Mouse (Mus musculus): ENCODE measurements around the gene Msx2. TPM values are rescaled to one million over a fixed set of nuclear protein-coding genes. Genes with fewer than 3 reads are reported as not detected.

Msx2 gene
- polyA plus RNA-seq, 1 experiment from 2014 or later = 1.6 TPM

DNA sequence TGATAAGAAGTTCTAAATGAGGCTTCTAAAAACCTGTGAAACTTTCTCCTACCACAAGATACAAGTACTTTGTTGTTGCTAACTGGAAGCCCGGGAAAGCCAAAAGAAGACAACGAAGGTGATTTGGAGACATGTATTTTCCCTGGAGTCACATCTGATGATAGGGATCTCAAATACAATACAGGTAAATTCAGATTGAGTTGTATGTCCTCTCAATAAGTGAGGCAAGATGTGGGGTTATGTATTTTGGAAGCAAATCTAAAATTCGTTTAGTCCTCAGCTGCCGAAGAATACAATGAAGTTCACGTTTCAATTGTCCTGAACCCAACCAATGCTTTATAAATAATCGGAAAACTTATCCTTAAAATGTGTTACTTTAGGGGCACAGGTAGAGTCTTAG lies 1.6 kb upstream of the Msx2 start:
- no peak overlapping the region for H3K4me3 ChIP-seq (replicated peaks)
- no peaks in the 10 kb centered on the region for H3K36me3 ChIP-seq
- H3K9me3 ChIP-seq = no peaks in the 10 kb centered on the region
- peaks cover 100% of the 10 kb centered on the region for H3K27me3 ChIP-seq
- no peak for ATAC-seq
- no peak overlapping the region for H3K9ac ChIP-seq (replicated peaks)
- peaks cover 25% of the 10 kb centered on the region for H3K4me1 ChIP-seq (replicated peaks)
- 8% methylated on average over 6 of the region's 6 CpGs for WGBS
- H3K27ac ChIP-seq = no peak overlapping the region
- no peak overlapping the region for H3K4me2 ChIP-seq (replicated peaks)

DNA sequence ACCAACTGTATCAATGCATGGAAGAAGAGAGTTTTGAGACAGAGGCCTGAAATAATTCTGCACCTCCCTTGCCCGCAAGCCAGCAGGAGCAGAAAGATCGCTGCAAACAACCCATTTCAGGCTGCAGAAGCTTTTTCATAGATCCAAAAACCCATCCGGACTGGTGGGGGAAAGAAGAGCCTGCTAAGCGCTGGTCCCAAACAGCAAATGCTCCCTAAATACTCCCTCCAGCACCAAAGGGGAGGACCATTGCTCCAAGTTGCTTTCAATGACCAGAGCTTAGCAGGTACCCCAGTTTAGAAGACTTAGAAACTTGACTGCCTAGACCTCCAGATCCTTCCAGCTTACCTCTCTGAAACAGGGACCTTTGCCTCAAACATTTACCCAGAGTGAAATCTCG lies 1.1 kb upstream of the Msx2 start:
- no peak for ATAC-seq
- H3K4me3 ChIP-seq (replicated peaks) = no peak overlapping the region
- WGBS = 11% methylated on average over 5 of the region's 5 CpGs
- H3K27ac ChIP-seq = no peak overlapping the region
- no peak overlapping the region for H3K4me2 ChIP-seq (replicated peaks)
- peaks cover 25% of the 10 kb centered on the region for H3K4me1 ChIP-seq (replicated peaks)
- H3K36me3 ChIP-seq = no peaks in the 10 kb centered on the region
- peaks cover 100% of the 10 kb centered on the region for H3K27me3 ChIP-seq
- H3K9ac ChIP-seq (replicated peaks) = no peak overlapping the region
- H3K9me3 ChIP-seq = no peaks in the 10 kb centered on the region

DNA sequence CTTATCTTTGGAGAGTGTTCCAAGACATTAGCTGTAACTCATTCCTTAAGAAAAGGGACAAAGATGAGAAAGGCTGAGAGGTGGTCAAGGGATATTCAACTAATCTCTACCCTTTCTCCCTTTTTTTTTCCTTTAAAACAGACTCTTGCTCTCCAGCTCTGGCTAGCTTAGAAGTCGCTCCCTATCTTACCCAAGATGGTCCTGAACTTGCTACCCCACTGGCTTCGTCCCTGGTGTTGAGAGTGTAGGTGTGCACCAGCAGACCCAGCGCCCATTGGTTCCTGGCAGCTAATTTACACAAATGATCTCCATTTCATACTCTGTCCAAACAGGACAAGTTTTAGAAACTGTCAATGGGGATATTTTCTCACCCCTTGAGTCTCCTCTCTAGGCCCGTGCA lies 417 bp upstream of the Msx2 start:
- no peak overlapping the region for H3K4me2 ChIP-seq (replicated peaks)
- H3K27me3 ChIP-seq = peaks cover 100% of the 10 kb centered on the region
- no peak overlapping the region for H3K27ac ChIP-seq
- H3K36me3 ChIP-seq = no peaks in the 10 kb centered on the region
- H3K9ac ChIP-seq (replicated peaks) = no peak overlapping the region
- H3K4me1 ChIP-seq (replicated peaks) = peaks cover 25% of the 10 kb centered on the region
- no peak overlapping the region for H3K4me3 ChIP-seq (replicated peaks)
- ATAC-seq = no peak
- H3K9me3 ChIP-seq = no peaks in the 10 kb centered on the region
- WGBS = 5% methylated on average over 4 of the region's 4 CpGs

DNA sequence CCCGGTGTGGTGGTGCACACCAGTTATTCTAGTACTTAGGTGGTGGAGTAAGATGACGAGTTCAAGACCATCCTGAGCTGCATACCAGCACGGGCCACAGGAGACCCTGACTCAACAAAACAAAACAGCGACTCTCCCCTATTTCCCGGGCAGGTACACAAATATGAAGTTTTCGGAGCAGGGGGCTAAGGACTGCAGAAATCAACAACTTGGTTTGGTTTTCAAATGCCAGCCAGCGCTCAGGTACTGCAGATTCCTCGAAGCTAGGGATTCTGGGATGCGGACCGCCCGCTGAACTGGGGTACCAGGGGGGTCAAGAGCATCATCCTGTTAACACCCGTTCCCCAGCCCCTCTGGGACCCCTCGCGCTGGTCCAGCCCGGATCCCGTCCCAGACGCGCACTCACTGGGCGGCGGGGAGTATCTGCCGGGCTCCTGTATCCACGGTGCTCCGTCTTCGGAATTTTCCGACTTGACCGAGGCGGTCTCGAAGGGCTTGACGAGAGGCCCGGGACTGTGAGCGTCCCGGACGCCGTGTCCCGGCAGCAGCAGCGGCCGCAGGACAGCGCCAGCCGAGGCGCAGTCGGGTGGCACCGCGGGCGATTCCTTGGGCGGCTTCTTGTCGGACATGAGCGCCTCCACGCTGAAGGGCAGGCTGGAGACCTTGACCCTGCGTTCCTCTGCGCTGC lies 804 bp downstream of the Msx2 start:
- Histone ChIP-seq H3K9me3 (no peaks in the 10 kb centered on the region), H3K27me3 (peaks cover 99% of the 10 kb centered on the region), H3K9ac (replicated peaks) (peak overlapping the region; percentile 53), H3K4me1 (replicated peaks) (peaks cover 25% of the 10 kb centered on the region), H3K4me2 (replicated peaks) (peak overlapping the region; percentile 64), H3K36me3 (no peaks in the 10 kb centered on the region), H3K27ac (no peak overlapping the region), H3K4me3 (replicated peaks) (peak overlapping the region; percentile 43)
- peak; percentile 16; the same call in 1 of the 2 replicates for ATAC-seq
- under 1% methylated on average over 50 of the region's 50 CpGs for WGBS

DNA sequence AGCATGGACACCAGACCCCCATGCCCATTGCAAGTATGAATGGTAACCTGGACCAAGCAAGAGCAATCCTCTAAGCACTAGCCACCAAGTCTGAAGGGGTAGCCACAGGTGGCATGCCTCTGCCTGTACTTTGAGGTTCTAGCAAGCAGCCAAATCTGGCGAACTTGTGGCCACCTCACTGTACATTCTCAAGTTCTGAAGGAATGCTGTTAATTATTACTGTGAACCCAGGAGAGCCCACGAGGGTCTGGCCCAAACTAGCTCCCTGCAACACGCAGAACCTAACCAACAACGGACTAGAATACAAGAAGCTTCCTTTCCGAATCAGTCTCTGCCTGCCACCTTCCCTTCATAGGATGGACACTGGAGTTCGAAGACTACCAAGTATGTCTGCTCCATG lies 1.5 kb downstream of the Msx2 start:
- Histone ChIP-seq H3K4me3 (replicated peaks) (peak overlapping the region; percentile 43), H3K36me3 (no peaks in the 10 kb centered on the region), H3K9me3 (no peaks in the 10 kb centered on the region), H3K27me3 (peaks cover 99% of the 10 kb centered on the region), H3K4me1 (replicated peaks) (peaks cover 24% of the 10 kb centered on the region), H3K9ac (replicated peaks) (no peak overlapping the region), H3K27ac (no peak overlapping the region), H3K4me2 (replicated peaks) (0 out of 2 replicates have a peak overlapping the region, but pooled peaks have one; percentile 5)
- ATAC-seq = no peak
- 5% methylated on average over 6 of the region's 6 CpGs for WGBS

DNA sequence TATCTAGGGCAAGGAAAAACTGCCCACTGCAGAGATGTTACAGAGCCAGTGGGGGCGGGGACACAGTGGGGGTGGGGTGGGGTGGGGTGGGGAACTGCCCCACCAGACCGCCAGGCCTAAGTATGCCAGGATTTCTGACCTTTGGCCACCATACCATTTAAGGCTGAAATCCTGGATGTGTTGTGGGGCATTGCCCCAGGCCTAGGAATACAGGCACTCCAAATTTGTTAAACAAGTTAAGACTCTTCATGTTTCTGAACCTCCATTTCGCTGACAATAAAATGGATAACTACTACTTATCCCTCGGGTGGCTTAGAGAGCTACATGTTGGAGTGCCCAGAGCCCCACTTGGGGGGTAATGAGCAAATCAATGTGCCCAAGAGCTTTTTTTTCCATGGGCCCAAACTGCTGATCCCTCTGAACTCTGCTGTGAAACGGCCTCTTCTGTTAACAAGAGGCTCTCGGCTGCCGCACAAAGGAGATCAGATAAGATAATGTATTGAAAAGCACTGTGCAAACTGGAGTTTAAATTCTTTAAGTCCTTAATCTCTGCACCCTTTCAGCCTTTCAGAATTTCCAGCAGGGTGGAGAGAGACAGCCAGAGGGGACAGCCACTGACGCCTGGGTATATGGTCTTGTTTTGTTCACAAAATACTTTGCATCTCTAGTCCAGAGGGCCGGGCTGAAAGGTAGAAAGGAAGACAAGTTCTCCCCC lies 2.3 kb downstream of the Msx2 start:
- H3K27ac ChIP-seq = no peak overlapping the region
- H3K4me3 ChIP-seq (replicated peaks) = peak overlapping the region; percentile 11; the same call in 1 of the 2 replicates
- no peak overlapping the region for H3K9ac ChIP-seq (replicated peaks)
- no peaks in the 10 kb centered on the region for H3K36me3 ChIP-seq
- no peaks in the 10 kb centered on the region for H3K9me3 ChIP-seq
- H3K4me1 ChIP-seq (replicated peaks) = peaks cover 18% of the 10 kb centered on the region
- 1% methylated on average over 9 of the region's 9 CpGs for WGBS
- ATAC-seq = no peak
- no peak overlapping the region for H3K4me2 ChIP-seq (replicated peaks)
- peaks cover 99% of the 10 kb centered on the region for H3K27me3 ChIP-seq

DNA sequence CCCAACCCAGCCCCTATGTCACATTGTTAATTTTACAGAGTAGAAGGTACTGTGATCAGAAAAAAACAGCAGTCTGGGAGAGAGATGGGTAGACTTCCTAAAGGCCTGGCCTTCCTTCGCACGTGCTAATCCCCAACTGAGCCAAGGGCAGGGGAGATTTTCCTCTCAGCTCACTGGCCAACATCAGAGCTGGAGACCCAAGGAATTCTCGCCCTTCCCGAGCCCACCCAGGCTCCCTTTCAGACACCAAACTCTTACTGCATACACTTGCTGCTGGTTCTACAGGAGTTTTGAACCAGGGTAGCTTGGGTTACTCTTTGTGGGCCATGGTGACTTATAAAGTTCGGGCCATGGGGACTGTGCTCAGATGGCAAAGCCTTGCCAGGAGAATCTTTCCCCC lies 3.1 kb downstream of the Msx2 start:
- H3K27me3 ChIP-seq = peaks cover 99% of the 10 kb centered on the region
- no peak overlapping the region for H3K9ac ChIP-seq (replicated peaks)
- ATAC-seq = no peak
- WGBS = 9% methylated on average over 5 of the region's 5 CpGs
- H3K9me3 ChIP-seq = no peaks in the 10 kb centered on the region
- H3K36me3 ChIP-seq = no peaks in the 10 kb centered on the region
- H3K4me2 ChIP-seq (replicated peaks) = no peak overlapping the region
- no peak overlapping the region for H3K27ac ChIP-seq
- peaks cover 22% of the 10 kb centered on the region for H3K4me1 ChIP-seq (replicated peaks)
- H3K4me3 ChIP-seq (replicated peaks) = no peak overlapping the region

DNA sequence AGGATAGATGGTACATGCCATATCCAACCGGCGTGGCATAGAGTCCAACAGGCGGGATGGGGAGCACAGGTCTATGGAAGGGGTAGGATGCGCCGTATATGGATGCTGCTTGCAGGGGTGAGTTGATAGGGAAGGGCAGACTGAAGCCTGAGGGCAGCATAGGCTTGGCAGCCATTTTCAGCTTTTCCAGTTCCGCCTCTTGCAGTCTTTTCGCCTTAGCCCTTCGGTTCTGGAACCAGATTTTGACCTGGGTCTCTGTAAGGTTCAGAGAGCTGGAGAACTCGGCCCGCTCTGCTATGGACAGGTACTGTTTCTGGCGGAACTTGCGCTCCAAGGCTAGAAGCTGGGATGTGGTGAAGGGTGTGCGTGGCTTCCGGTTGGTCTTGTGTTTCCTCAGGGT lies 4.7 kb downstream of the Msx2 start:
- Histone ChIP-seq H3K4me3 (replicated peaks) (no peak overlapping the region), H3K9ac (replicated peaks) (no peak overlapping the region), H3K36me3 (no peaks in the 10 kb centered on the region), H3K4me1 (replicated peaks) (peaks cover 33% of the 10 kb centered on the region), H3K9me3 (no peaks in the 10 kb centered on the region), H3K4me2 (replicated peaks) (no peak overlapping the region), H3K27me3 (peaks cover 99% of the 10 kb centered on the region), H3K27ac (no peak overlapping the region)
- 13% methylated on average over 14 of the region's 14 CpGs for WGBS
- ATAC-seq = no peak

DNA sequence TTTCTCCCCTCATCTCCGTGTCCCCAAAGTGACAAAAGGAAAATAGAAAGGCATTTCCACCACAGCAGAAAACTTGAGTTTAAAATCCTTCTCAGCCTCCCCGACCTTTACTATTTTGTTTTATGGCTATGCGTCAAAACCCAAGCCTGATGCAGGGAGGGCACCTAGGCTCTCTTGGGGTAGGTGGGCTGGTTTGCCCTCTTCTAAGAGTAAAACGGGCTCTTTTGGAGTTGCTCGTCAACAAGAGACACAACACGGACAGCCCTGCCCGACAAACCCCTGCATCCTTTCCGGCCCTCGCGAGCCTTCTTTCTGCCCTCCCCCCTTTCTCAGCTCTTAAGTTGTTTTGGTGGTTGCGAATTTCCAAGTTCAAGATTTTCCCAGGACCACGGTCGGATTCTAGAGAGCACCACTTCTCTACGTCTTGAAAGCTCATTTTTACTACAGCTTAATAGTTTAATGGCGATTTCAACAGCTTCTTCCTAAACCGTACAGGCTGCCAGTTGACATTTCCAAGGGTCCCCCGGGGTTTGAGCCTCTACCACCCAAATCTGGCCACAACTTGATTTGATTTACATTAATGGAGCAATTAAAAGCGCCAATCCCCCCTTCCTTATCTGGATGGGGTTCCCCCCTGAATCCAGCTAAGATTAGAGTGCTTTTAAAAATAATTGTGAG lies 6.5 kb downstream of the Msx2 start:
- peaks cover 99% of the 10 kb centered on the region for H3K27me3 ChIP-seq
- no peak for ATAC-seq
- H3K27ac ChIP-seq = no peak overlapping the region
- 0 out of 2 replicates have a peak overlapping the region, but pooled peaks have one; percentile 2 for H3K4me3 ChIP-seq (replicated peaks)
- peaks cover 34% of the 10 kb centered on the region for H3K4me1 ChIP-seq (replicated peaks)
- 3% methylated on average over 18 of the region's 18 CpGs for WGBS
- no peaks in the 10 kb centered on the region for H3K9me3 ChIP-seq
- no peaks in the 10 kb centered on the region for H3K36me3 ChIP-seq
- H3K4me2 ChIP-seq (replicated peaks) = peak overlapping the region; percentile 27; the same call in 1 of the 2 replicates
- no peak overlapping the region for H3K9ac ChIP-seq (replicated peaks)

DNA sequence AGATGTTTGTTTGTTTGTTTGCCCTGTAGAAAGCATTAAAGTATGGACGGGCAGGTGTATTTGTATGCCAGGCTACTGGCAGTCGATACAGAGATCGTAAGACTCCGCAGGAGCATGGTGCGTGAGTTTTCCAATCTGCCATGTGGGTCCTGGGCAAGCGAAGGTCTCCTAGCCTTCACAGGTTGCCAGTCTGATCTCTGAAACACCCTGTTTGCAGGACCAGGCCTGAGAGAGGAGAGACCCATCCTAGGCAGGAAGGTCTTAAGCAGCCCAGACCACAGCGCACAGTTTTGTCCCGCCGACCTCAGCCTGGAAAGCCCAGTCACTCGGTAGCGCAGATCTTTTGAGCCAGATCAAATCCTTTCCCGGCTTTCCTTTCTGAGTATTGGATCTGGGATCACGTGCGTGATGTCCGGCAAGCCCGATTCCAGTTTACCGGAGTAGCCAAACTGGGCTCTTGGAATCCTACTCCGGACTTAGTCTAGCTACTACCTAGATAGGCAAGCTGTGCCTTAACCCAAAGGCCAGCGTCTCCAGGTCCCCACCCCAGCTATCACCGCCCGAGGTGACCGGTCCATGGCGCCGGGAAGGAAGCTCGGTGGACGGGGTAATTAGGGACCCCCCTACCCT lies 7.6 kb downstream of the Msx2 start:
- H3K27ac ChIP-seq = no peak overlapping the region
- no peaks in the 10 kb centered on the region for H3K9me3 ChIP-seq
- H3K36me3 ChIP-seq = no peaks in the 10 kb centered on the region
- peak overlapping the region; percentile 27 for H3K4me2 ChIP-seq (replicated peaks)
- 3% methylated on average over 26 of the region's 26 CpGs for WGBS
- H3K9ac ChIP-seq (replicated peaks) = no peak overlapping the region
- H3K4me3 ChIP-seq (replicated peaks) = 0 out of 2 replicates have a peak overlapping the region, but pooled peaks have one; percentile 11
- no peak for ATAC-seq
- peaks cover 99% of the 10 kb centered on the region for H3K27me3 ChIP-seq
- H3K4me1 ChIP-seq (replicated peaks) = peaks cover 34% of the 10 kb centered on the region

DNA sequence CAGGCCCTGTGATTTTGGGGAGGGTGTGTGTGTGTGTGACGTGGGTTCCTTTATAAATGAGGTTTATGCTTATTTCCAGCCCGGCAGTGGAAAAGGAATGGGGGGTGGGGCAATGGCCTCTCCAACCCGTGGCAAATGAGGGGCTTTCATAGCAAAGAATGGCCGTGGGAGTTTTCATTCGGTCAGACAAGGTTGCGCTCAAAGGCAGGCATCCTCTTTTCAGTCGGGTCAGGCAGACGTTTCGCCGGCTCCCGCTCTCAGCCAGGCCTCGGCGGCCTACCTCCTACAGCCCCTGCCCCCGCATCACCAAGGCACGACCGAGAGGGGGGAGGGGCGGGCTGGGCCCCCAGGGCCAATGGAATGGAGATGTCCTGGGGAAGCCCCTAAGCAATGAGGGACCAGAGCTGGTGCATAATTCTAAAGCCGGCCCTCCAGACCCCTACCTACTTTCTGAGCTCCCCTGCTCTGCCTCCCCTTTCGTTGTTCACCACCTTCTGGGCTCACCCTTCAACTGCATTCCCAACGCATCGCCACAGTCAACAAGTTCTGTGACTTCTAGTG lies 8.4 kb downstream of the Msx2 start:
- H3K27me3 ChIP-seq = peaks cover 98% of the 10 kb centered on the region
- H3K27ac ChIP-seq = no peak overlapping the region
- WGBS = 1% methylated on average over 21 of the region's 21 CpGs
- peak; percentile 43; the same call in 1 of the 2 replicates for ATAC-seq
- 0 out of 2 replicates have a peak overlapping the region, but pooled peaks have one; percentile 3 for H3K4me3 ChIP-seq (replicated peaks)
- H3K4me1 ChIP-seq (replicated peaks) = peaks cover 34% of the 10 kb centered on the region
- H3K4me2 ChIP-seq (replicated peaks) = peak overlapping the region; percentile 30
- H3K9me3 ChIP-seq = no peaks in the 10 kb centered on the region
- H3K36me3 ChIP-seq = no peaks in the 10 kb centered on the region
- no peak overlapping the region for H3K9ac ChIP-seq (replicated peaks)
